Mouse (Mus musculus): ENCODE results near the gene Nup160. TPM values are rescaled to one million over a fixed set of nuclear protein-coding genes. Genes with fewer than 3 reads are reported as not detected.
A peak's percentile ranks its signal among the peaks of the same experiment; 100 is the strongest.

Gene Nup160
- polyA plus RNA-seq, 1 experiment from 2014 or later = 31.2 TPM

- no peaks in the 10 kb centered on the region for H3K9me3 ChIP-seq (ENCODE audit: control insufficient read depth, low read length)
- H3K36me3 ChIP-seq (ENCODE audit: control insufficient read depth, insufficient read depth) = no peaks in the 10 kb centered on the region
- H3K9ac ChIP-seq (replicated peaks; ENCODE audit: low read depth, low read length) = no peak overlapping the region
- H3K4me3 ChIP-seq (replicated peaks; ENCODE audit: low read length) = no peak overlapping the region
- no peak overlapping the region for H3K4me2 ChIP-seq (ENCODE audit: low read length)
- no peaks in the 10 kb centered on the region for H3K4me1 ChIP-seq (replicated peaks; ENCODE audit: control insufficient read depth, insufficient read depth, low read length)
- 79% methylated on average over 4 of the region's 4 CpGs for WGBS
- no peak overlapping the region for H3K27ac ChIP-seq (ENCODE audit: low read length)
- no peak for ATAC-seq
- H3K27me3 ChIP-seq (replicated peaks; ENCODE audit: control insufficient read depth, insufficient read depth, low read length) = no peaks in the 10 kb centered on the region
Measured at GRCm38 (mm10) chr2:90658613-90659012, 18.4 kb upstream of the Nup160 start.

GRCm38 (mm10) chr2:90659016-90659415, 18.0 kb upstream of the Nup160 start:
- Histone ChIP-seq H3K4me3 (replicated peaks; ENCODE audit: low read length) (no peak overlapping the region), H3K4me2 (ENCODE audit: low read length) (no peak overlapping the region), H3K27ac (ENCODE audit: low read length) (no peak overlapping the region), H3K27me3 (replicated peaks; ENCODE audit: control insufficient read depth, insufficient read depth, low read length) (no peaks in the 10 kb centered on the region), H3K4me1 (replicated peaks; ENCODE audit: control insufficient read depth, insufficient read depth, low read length) (no peaks in the 10 kb centered on the region), H3K36me3 (ENCODE audit: control insufficient read depth, insufficient read depth) (no peaks in the 10 kb centered on the region), H3K9ac (replicated peaks; ENCODE audit: low read depth, low read length) (no peak overlapping the region), H3K9me3 (ENCODE audit: control insufficient read depth, low read length) (no peaks in the 10 kb centered on the region)
- WGBS = 88% methylated on average over 1 of the region's 1 CpGs
- no peak for ATAC-seq

- Histone ChIP-seq H3K4me2 (ENCODE audit: low read length) (no peak overlapping the region), H3K9me3 (ENCODE audit: control insufficient read depth, low read length) (no peaks in the 10 kb centered on the region), H3K9ac (replicated peaks; ENCODE audit: low read depth, low read length) (no peak overlapping the region), H3K27me3 (replicated peaks; ENCODE audit: control insufficient read depth, insufficient read depth, low read length) (no peaks in the 10 kb centered on the region), H3K36me3 (ENCODE audit: control insufficient read depth, insufficient read depth) (no peaks in the 10 kb centered on the region), H3K4me1 (replicated peaks; ENCODE audit: control insufficient read depth, insufficient read depth, low read length) (no peaks in the 10 kb centered on the region), H3K27ac (ENCODE audit: low read length) (no peak overlapping the region), H3K4me3 (replicated peaks; ENCODE audit: low read length) (no peak overlapping the region)
- no peak for ATAC-seq
- WGBS = 71% methylated on average over 3 of the region's 3 CpGs
Measured at GRCm38 (mm10) chr2:90659639-90660038, 17.4 kb upstream of the Nup160 start.

GRCm38 (mm10) chr2:90660947-90661346, 16.1 kb upstream of the Nup160 start:
- H3K9me3 ChIP-seq (ENCODE audit: control insufficient read depth, low read length) = no peaks in the 10 kb centered on the region
- H3K4me2 ChIP-seq (ENCODE audit: low read length) = no peak overlapping the region
- H3K4me1 ChIP-seq (replicated peaks; ENCODE audit: control insufficient read depth, insufficient read depth, low read length) = no peaks in the 10 kb centered on the region
- H3K36me3 ChIP-seq (ENCODE audit: control insufficient read depth, insufficient read depth) = no peaks in the 10 kb centered on the region
- WGBS = 94% methylated on average over 1 of the region's 1 CpGs
- H3K27ac ChIP-seq (ENCODE audit: low read length) = no peak overlapping the region
- no peaks in the 10 kb centered on the region for H3K27me3 ChIP-seq (replicated peaks; ENCODE audit: control insufficient read depth, insufficient read depth, low read length)
- H3K4me3 ChIP-seq (replicated peaks; ENCODE audit: low read length) = no peak overlapping the region
- H3K9ac ChIP-seq (replicated peaks; ENCODE audit: low read depth, low read length) = no peak overlapping the region
- ATAC-seq = no peak

- Histone ChIP-seq H3K4me1 (replicated peaks; ENCODE audit: control insufficient read depth, insufficient read depth, low read length) (no peaks in the 10 kb centered on the region), H3K27ac (ENCODE audit: low read length) (no peak overlapping the region), H3K4me2 (ENCODE audit: low read length) (no peak overlapping the region), H3K4me3 (replicated peaks; ENCODE audit: low read length) (no peak overlapping the region), H3K27me3 (replicated peaks; ENCODE audit: control insufficient read depth, insufficient read depth, low read length) (no peaks in the 10 kb centered on the region), H3K9me3 (ENCODE audit: control insufficient read depth, low read length) (no peaks in the 10 kb centered on the region), H3K36me3 (ENCODE audit: control insufficient read depth, insufficient read depth) (no peaks in the 10 kb centered on the region), H3K9ac (replicated peaks; ENCODE audit: low read depth, low read length) (no peak overlapping the region)
- 59% methylated on average over 3 of the region's 3 CpGs for WGBS
- ATAC-seq = no peak
Measured at GRCm38 (mm10) chr2:90661426-90661825, 15.6 kb upstream of the Nup160 start.

GRCm38 (mm10) chr2:90666591-90667387, 10.2 kb upstream of the Nup160 start:
- Histone ChIP-seq H3K9me3 (ENCODE audit: control insufficient read depth, low read length) (no peaks in the 10 kb centered on the region), H3K4me3 (replicated peaks; ENCODE audit: low read length) (no peak overlapping the region), H3K27ac (ENCODE audit: low read length) (no peak overlapping the region), H3K36me3 (ENCODE audit: control insufficient read depth, insufficient read depth) (no peaks in the 10 kb centered on the region), H3K4me1 (replicated peaks; ENCODE audit: control insufficient read depth, insufficient read depth, low read length) (peaks cover 6% of the 10 kb centered on the region), H3K9ac (replicated peaks; ENCODE audit: low read depth, low read length) (no peak overlapping the region), H3K4me2 (ENCODE audit: low read length) (no peak overlapping the region), H3K27me3 (replicated peaks; ENCODE audit: control insufficient read depth, insufficient read depth, low read length) (no peaks in the 10 kb centered on the region)
- 49% methylated on average over 11 of the region's 11 CpGs for WGBS
- no peak for ATAC-seq

- H3K9me3 ChIP-seq (ENCODE audit: control insufficient read depth, low read length) = no peaks in the 10 kb centered on the region
- no peak overlapping the region for H3K9ac ChIP-seq (replicated peaks; ENCODE audit: low read depth, low read length)
- no peaks in the 10 kb centered on the region for H3K27me3 ChIP-seq (replicated peaks; ENCODE audit: control insufficient read depth, insufficient read depth, low read length)
- peak overlapping the region; percentile 31 for H3K4me2 ChIP-seq (ENCODE audit: low read length)
- WGBS = 25% methylated on average over 21 of the region's 21 CpGs
- peaks cover 6% of the 10 kb centered on the region for H3K4me1 ChIP-seq (replicated peaks; ENCODE audit: control insufficient read depth, insufficient read depth, low read length)
- ATAC-seq = peak; percentile 55
- H3K4me3 ChIP-seq (replicated peaks; ENCODE audit: low read length) = no peak overlapping the region
- H3K36me3 ChIP-seq (ENCODE audit: control insufficient read depth, insufficient read depth) = no peaks in the 10 kb centered on the region
- H3K27ac ChIP-seq (ENCODE audit: low read length) = no peak overlapping the region
Measured at GRCm38 (mm10) chr2:90667388-90668265, 9.4 kb upstream of the Nup160 start.

- ATAC-seq = no peak
- Histone ChIP-seq H3K4me2 (ENCODE audit: low read length) (no peak overlapping the region), H3K27ac (ENCODE audit: low read length) (no peak overlapping the region), H3K9ac (replicated peaks; ENCODE audit: low read depth, low read length) (no peak overlapping the region), H3K36me3 (ENCODE audit: control insufficient read depth, insufficient read depth) (no peaks in the 10 kb centered on the region), H3K9me3 (ENCODE audit: control insufficient read depth, low read length) (no peaks in the 10 kb centered on the region), H3K4me3 (replicated peaks; ENCODE audit: low read length) (no peak overlapping the region), H3K27me3 (replicated peaks; ENCODE audit: control insufficient read depth, insufficient read depth, low read length) (no peaks in the 10 kb centered on the region), H3K4me1 (replicated peaks; ENCODE audit: control insufficient read depth, insufficient read depth, low read length) (peaks cover 6% of the 10 kb centered on the region)
- WGBS = 73% methylated on average over 6 of the region's 6 CpGs
Measured at GRCm38 (mm10) chr2:90670343-90670742, 6.7 kb upstream of the Nup160 start.

GRCm38 (mm10) chr2:90673339-90673738, 3.7 kb upstream of the Nup160 start:
- Histone ChIP-seq H3K4me1 (replicated peaks; ENCODE audit: control insufficient read depth, insufficient read depth, low read length) (no peaks in the 10 kb centered on the region), H3K9ac (replicated peaks; ENCODE audit: low read depth, low read length) (no peak overlapping the region), H3K9me3 (ENCODE audit: control insufficient read depth, low read length) (no peaks in the 10 kb centered on the region), H3K4me2 (ENCODE audit: low read length) (no peak overlapping the region), H3K36me3 (ENCODE audit: control insufficient read depth, insufficient read depth) (no peaks in the 10 kb centered on the region), H3K27me3 (replicated peaks; ENCODE audit: control insufficient read depth, insufficient read depth, low read length) (no peaks in the 10 kb centered on the region), H3K4me3 (replicated peaks; ENCODE audit: low read length) (no peak overlapping the region), H3K27ac (ENCODE audit: low read length) (no peak overlapping the region)
- no peak for ATAC-seq
- 100% methylated on average over 1 of the region's 1 CpGs for WGBS
